Mouse (Mus musculus) thymus, postnatal 10 days (tissue): ENCODE data around the gene Clstn2.

ENCODE experiments used
- DNase-seq, 2 experiments: peaks; one replicate each; pipeline ENCODE4 v3.0.0; 2021; ENCODE audit warnings: low spot score in 2 of 2

Gene Clstn2

DNA sequence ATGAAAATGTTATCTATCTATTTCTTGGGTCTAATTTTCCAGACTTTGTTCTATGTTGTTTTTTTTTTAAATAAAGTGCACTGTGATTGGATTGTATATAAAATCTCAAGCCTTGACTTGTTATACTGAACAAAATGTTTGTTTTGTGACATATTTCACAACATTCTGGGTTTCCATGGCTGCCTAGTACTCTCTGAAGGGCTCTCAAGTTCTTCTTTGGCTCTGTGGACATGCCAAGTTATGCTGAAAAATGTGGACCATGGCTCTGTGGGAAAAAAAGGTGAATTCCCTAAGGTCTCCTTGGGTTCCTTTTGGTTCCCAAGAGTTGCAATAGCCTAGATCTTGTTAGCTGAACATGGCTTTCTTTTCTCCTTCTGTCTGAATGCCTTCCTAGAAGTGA is 353.1 kb downstream of the Clstn2 start:
- no peak for DNase-seq

DNA sequence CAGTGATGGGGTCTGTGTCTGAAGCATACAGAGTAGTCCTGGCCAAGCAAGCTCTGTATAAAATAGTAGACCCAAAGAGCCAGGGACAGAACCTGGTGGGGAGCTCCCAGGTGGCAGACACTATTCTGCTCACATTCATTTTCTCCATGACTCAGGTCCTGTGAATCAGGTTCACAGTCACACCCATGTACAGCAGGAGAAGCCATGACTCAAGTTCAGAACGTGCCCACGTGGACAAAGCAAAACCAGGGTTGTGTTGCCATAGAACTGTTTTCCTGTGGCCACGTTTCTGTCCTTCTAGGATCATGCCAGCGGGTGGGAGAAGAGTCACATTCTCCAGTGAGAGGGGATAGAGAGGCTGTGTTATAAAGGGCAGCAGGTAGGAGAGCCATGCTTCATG is 353.9 kb downstream of the Clstn2 start:
- no peak for DNase-seq

DNA sequence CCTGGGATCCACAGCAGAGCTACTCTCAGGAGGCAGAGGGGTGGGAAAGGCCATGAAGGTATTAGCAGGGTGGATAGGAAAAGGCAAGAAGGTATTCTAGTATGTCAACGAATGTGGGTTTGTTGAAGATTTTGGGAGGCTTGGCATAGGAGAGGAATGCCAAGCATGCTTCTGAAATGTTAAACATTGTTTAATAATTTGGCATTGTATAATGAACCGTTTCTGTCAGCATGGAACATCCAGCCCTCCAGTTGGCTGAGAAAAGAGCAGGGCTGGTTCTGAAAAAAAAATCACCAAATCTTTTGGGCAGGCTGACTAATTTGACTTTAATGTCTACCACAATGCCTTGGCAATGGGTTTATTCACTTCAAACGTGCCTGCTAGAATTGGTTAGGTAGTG is 355.9 kb downstream of the Clstn2 start:
- no peak for DNase-seq

DNA sequence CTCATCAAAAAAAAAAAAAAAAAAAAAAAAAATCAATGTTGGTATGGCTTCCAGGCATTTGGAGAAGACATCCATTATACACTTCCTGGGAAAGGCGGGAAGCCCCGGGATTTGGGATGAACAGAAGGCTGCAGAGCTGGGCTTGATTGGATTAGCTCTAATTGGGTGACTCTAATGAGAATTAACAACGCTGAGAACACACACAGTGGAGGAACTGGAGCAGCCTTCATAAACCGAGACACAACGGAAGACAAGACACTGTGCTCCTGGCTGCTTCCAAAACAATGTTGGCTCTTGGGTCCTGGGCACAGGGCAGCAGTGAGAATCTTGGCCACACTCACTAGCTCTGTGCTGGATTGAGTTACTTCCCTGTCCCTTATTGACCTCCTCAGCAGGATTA is 360.3 kb downstream of the Clstn2 start:
- DNase-seq = no peak

DNA sequence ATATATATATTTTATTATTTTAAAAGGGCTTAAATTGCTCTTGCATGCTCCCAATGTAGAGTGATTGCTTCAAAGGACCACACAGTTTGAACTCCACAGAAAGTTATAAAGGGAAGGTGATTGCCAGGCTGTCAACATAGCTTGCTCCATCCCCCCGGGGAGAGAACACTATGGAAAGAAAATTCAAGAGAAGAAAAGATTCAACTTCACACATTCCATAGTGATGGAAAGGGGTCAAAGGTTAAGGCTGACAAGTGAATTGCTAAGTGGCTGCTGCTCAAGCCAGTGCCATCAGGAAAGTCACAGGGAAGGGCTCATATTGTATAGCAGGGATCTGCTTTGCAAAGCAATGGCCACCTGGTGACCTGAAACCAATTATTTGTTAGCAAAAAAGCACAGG is 360.8 kb downstream of the Clstn2 start:
- DNase-seq = no peak

DNA sequence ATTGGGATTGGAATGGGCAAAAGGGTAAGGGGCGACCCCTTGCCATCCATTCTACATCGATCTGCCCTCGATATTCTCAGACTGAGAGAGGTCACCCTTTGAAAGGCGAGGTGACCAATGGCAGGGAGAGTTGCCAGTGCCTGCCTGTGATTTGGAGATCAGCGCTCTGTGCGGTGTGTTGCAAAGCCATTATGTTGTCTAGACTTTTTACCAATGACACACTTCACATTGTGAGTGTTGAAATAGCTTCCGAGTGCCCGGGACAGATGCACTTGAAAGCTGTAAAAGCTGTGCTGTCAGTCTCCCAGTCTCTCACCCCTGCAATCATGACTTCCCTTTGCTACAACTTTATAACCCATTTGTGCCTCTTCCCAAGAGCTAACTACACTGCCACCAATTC is 362.3 kb downstream of the Clstn2 start:
- DNase-seq = no peak

DNA sequence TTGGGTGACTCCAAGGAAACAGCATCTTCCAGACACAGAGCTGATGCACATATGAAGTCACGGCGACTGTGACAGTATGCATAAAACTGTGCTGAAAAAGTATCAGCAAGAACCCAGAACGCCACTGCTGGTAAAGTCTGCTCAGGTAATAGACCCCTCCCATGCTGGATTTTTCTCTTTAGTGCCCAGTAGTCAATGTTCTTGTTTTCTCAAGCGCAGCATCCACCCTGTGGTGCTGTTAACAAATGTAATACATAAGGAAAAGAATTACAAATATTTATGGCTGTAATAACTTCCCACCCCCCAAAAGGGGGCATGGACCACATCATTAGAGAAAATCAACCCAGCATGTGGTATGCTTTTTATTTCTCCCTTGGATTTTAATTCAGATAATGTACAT is 372.0 kb downstream of the Clstn2 start:
- no peak for DNase-seq

DNA sequence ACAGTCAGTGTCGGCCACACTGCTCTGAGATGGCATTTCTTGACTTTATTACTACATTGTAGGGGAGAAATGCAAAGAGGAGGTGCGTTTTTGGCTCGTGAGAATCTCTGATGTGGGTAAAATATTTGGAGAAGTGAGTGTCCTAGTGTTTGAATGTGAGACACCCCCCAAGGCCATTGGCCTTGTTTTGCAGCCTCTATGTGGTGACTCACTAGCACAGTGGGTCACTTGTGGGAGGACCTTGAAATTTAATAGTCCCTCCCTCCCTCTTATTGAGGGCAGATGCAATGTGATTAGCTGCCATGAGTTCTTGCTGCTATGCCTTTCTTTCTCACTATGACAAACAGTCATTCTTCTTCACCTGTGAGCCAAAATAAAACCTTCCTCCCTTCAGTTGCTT is 374.2 kb downstream of the Clstn2 start:
- DNase-seq = no peak

DNA sequence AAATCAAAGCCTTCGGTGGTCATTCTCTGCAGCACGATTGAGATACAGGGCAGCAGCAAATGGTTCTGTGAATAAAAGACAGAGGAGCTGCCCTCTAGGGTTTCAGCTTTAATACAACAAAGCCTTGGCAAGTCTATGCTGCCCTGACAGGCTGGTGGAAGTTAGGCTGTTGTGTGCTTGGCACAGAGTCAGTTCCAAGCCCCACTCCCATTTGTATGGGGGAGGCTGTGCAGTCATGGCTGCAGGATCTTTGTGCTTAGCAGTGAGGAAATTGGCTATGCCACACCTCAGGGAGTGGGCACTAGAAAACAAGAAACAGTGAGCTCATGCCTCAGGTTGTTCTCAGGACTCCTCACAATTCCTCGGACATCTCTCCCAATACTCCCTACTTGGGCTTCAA is 384.6 kb downstream of the Clstn2 start:
- no peak for DNase-seq

DNA sequence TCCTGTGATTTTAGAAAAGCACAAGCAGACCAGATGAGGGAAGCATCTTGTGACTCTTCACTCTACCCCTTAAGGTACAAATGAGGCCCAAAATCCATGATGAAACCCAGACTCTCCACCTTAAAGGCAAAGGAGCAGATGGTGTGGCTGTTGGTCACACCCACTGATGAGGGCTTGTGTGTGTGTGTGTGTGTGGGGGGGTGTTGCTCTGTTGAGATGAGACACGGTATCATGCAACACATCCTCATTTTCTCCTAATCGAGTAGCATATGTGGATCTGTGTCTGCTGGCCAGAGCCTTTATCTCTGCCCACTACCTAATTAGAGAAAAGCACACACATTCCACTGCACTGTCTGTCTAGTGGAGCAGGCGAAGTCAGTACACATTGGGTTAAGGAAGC is 387.2 kb downstream of the Clstn2 start:
- no peak for DNase-seq

DNA sequence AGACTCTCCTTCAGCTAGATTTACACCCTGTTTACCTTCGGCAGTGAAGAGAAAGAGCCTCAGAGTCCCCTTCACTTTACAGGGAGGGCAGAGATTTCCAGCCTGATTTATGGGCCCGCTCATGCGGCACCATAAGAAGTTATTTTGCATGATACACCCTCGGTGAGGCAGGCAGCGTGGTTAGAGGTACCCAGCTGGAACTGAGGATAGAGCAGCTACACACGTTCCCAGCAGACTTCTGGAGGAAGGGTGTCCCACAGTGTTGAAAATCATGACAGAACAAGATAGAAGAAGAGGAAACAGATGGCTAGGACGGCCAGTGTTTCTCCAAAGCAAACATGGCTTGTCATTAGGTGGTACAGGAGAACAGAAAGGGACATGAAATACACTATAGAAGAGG is 390.6 kb downstream of the Clstn2 start:
- no peak for DNase-seq

DNA sequence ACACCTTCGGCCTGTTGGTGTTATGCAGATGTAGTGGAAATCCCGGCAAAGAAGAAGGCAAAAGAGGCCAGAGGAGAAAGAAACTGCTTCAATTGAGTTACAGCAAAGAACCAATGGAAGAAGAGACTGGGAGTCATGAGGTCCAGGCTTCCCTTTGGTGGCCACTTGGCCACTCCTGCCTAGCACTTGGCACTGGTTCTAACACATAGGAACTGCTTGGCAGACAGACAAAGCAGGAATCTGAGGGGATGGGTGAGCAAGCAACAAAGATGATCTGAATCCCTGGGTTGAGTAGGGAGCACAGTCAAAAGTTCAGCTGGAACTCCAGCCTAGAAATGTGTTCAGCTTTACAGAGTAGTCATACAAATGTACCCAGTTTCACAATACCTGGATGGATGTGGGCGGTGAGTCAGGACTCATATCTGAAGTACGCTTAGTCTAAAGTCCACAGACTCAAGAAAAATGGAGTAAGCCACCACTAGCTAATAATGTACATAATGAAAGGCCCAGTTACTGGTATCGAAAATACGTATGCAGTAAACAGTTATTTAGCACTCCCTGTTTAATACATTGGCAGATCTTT is 392.9 kb downstream of the Clstn2 start:
- DNase-seq = no peak

DNA sequence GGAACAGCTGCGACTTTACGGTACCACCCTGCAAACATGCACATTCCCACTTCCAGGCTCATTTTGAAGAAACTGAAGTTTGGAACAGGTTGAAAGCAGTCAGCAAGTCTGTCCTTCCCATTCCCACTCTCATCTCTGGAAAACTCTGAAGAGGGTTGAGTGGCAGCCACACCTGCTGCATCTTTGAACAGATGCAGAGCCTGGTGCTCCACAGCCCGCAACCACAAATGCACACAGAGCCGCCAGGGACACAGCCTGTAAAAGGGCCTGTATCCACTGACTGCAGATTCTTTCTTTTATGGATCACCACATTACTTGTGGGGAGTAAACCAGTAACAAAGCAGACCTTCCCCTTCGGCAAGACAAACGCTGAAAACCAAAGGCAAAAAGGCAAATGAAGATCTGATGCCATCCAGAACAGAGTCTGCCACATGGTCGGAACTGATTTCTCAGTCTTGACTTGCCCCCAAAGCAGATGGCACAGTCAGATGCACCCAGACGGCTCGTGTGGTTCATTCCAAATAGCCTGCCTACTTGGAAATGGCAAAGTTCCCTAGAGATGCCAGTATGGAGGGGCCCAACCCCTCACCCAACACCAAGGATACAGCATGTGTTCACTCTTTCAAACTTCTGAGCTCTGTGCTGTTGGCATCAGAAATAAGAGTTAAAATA is 394.2 kb downstream of the Clstn2 start:
- no peak for DNase-seq

DNA sequence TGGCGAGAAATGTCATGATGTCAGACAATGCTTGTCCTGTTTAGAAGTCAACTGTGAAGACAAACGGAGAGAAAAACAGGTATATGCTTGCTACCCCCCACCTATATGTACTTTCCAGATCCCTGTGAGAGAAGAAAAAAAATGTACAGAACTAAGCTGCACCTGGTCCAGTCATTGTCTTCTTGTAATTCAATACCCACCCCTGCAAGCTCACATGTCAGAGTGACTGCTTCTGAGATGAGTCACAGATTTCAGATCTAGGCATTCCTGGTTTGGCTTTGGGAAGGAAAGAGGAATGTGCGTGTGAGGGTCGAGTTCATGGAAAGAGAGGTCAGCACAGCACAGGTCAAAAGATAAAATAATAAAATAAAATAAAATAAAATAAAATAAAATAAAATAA is 397.6 kb downstream of the Clstn2 start:
- no peak for DNase-seq

DNA sequence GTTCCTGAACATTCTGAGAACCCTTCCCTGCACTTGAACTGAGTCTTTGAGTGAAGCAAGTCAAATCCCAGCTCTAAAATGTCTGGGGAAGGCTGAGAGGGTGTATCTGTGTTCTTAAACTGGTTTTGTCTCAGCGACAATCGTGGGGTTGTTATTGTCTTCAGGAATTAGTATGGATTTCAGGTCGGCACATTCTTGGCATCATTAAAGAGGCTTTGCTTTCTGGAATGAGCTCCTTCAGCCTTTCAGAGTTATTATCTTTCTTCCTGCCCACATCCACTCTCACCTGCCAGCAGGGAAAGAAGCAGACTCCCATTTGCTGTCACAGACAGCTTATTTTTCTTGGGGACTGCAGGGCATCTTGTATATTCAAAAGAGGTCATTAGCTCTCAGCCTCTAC is 398.1 kb downstream of the Clstn2 start:
- no peak for DNase-seq

DNA sequence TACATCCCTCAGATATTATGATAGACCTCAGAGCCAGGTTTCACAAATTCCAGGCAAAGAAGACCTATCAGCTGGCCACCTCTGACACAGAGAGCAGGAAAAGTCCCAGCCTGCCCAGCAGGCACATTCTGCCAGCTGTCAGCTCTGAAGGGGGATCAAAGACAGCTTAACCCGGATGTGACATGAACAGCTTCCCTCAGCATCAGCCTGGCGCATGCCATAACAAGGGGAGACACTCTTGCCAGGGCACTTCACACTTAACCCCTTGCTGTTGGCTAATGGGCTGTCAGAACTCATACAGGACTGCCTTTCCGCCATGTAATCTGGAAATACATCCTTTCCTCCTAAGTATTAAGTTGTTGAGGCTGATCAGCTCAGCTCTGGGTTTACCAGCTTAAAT is 403.8 kb downstream of the Clstn2 start:
- no peak for DNase-seq

DNA sequence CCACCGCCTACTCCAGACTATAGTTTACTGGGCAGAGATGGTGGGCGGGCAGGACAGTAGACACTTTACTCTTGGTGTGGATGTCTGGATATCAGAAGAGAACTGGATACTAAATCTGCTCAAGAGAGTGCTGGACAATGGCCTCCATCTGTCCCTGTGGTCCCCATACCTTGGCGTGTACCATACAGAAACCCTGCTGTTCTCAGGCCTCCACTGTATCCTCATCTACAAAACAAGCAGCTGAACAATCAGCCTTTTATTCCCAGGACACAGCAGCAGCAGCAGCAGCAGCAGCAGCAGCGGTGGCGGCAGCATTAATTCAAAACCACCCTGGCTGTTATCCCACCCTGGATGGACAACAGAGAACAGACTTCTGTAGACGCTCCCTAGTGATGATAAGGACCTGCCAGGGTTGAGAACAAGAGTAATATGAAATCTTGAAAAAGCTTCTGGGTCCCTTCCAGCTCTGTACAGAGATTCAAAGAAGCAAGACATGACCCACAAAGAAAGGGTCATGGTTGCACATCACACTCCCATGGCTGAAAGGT is 404.5 kb downstream of the Clstn2 start:
- no peak for DNase-seq

DNA sequence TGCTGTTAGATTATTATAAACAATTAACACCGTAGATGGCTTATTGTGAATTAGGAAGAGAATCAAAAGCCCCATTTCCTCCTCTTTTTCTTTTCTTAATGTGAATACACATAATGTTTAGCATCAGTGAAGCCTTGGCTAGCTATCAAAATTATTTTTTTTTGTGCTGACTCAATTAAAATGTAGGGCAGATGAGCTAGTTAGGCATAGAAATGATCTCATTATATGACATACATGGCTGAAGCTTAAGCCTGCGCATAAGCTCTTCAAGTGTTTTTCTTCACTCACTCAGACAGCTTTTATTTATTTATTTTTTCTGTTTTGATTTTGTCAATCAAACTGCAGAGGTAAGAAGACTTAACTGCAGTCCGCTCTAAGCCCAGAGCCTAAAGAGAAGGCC is 405.1 kb downstream of the Clstn2 start:
- no peak for DNase-seq

DNA sequence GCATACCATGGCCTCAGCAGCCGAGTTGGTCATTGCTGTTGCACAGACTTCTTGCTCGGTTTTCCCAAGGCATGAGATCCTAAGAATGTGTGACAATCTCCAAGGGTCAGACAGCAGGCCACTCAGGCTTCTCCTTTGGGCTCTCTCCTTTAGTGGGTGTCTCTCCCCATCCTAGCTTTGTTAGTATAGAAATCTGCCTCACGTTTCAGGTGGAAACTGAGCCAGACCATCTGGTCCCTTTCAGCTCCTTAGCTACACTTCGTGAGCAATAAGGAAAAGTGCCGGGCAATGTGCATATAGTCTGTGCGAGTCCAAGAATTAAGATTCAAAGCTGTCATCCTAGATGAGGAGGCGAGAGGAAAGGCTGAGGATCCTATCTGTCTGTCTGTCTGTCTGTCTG is 422.4 kb downstream of the Clstn2 start:
- DNase-seq = no peak

DNA sequence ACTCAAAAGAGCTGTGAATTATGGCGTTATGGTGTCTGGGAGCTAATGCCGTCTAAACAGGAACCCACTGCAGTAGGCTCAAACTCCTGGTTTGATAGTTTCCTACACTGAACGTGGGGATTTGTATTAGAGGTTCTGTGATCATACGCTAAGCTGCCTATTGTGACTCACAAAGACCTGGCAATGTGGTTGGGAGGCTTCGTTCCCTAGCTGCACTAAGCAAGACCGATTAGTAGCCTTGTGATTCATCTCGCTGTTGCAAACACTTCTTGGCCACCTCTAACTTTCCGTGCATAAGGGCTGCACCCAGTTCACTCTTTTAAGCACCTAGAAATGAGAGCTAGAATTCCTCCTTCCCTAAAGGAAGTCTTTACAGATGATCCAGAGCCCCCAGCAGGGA is 429.3 kb downstream of the Clstn2 start:
- DNase-seq = no peak

DNA sequence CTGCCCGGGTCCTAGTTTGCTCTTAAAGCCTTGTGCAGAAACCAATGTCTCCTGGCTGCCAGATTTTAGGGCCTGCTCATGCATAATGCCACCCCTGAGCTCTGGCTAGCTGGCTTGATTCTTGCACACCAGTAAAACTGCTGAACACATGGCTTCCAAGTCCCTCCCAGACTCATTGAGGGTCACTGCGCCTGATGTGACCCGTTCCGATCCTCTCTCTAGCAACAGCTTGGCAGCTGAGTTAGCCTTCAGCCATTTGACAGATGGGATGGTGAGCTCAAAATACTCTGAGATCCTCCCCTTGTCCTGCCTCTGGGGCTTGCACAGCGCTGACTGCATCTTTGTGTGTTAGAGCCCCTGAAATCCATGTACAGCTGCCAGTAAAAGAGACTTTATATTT is 430.5 kb downstream of the Clstn2 start:
- DNase-seq = no peak

DNA sequence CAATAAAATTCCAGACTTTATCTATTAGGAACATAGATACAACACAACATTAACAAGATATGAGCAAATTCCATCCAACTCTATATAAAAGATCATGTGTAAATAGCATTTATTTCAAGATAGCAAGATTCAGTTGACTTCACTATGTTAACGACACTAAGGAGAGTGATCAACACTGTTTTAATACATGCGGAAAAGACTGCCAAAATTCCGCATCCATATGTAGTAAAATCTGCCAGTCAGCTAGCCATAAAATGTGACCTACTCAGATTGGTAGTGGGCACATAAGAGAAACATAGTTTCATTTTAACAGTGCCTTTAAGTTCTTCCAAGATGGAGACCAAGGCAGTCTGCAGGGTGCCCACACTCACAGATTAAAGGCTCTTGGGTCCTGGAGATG is 434.0 kb downstream of the Clstn2 start:
- DNase-seq = no peak

DNA sequence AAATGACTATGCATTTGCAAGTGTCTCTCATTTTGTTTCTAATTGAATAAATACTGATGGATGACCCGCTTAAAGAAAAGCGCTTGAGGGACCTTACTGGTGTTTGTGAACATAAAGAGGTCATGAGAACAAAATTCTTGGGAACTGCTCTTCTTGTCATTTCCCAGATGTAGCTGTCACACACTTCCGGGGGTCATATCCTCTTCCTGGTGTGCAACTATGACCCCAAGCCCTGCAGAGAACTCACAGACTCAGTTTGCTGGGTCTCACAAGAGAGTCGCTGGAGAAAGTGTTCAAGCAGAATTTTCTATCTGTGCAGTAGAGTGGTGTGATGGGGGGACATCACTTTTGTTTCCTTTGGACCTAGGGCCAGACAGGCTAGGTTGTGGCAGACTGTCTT is 442.3 kb downstream of the Clstn2 start:
- no peak for DNase-seq

DNA sequence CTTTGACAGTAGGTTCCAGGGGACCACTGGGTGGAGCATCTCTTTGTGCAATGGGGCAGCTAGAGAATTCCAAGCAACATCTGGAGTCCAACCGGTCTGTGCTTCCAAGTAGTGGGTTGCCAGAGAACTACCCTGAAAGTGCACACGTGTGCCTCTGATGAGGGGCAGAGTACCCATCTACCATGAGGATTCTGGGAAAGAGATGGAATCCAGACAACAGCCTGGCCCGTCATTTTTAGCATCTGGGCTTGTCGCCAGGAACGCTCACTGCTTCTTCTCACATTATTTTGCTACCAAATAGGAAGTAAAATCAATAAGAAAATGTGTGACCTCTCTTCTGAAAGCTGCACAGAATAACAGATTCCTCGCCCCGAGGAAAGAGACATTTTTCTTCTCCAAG is 462.1 kb downstream of the Clstn2 start:
- no peak for DNase-seq
